Mouse (Mus musculus) granulocyte monocyte progenitor cell, adult 5-6 weeks (primary cell): ENCODE measurements at regions not wholly inside any gene's neighbourhood (a gene's known extent, or its start where the extent isn't known, plus 50 kb on each side); places are given as distances from the start of the nearest gene placed in this dataset.

Experiments used
- ATAC-seq: replicated peaks from 2 replicates; pipeline ENCODE4 v1.8.0; 2016; ENCODE audit warnings: mild to moderate bottlenecking, moderate TSS enrichment, inconsistent platforms; ENCODE audit not compliant: poor library complexity, severe bottlenecking

- ATAC-seq: no peak
Observed at GRCm38 (mm10) chr9:88065057-88065456, 261.9 kb upstream of the Nt5e start.

- no peak for ATAC-seq
Observed at GRCm38 (mm10) chr9:88065777-88066176, 261.2 kb upstream of the Nt5e start.

DNA sequence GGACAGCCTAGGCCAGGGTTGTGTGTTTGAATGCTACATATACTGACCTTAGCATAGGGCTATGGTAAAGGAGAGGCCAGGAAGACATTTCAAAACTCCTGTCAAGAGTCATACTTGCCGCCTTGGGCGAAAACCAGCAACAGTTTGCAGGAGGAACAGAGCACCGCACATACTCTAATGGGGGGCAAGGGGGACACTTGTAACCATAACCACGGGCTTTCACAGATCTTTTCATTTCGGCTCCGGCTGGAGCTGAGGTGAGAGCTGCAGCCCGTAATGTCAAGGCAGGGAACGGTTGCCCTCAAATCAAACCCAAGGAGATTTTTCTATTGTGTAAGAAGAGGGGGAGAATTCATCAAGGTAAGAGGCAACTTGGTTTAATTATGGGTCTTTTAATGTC, 258.7 kb upstream of the Nt5e start:
- no peak for ATAC-seq

GRCm38 (mm10) chr9:88068881-88069304, 258.1 kb upstream of the Nt5e start:
- no peak for ATAC-seq

- ATAC-seq: no peak
Observed at GRCm38 (mm10) chr9:88069834-88070233, 257.2 kb upstream of the Nt5e start.

DNA sequence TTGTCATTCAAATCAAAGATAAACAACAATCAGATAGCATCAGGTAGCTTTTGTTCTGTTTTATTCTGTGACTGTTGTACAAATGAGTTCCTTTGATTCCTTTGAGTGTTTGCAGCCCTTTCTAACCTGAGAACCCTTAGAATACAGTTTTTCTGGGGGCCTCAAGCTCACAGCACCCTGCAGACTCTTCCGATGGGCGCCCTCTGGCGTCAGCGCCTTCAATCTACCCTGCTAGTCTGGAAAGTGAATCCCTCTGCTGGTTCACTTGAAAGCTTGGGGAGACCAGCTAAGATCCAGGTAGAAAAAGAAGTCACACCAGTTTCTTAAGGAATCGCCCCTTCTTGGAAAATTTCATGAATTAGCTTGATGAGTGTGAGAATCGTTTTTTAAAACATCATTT, 253.8 kb upstream of the Nt5e start:
- ATAC-seq: no peak; the same call in 1 of the 2 replicates

GRCm38 (mm10) chr9:88073579-88073978, 253.4 kb upstream of the Nt5e start:
- no peak for ATAC-seq

- ATAC-seq: no peak
Observed at GRCm38 (mm10) chr9:88082931-88083479, 244.0 kb upstream of the Nt5e start.

GRCm38 (mm10) chr9:88085181-88085816, 241.7 kb upstream of the Nt5e start:
- no peak for ATAC-seq

- no peak for ATAC-seq
Observed at GRCm38 (mm10) chr9:88085866-88086265, 241.1 kb upstream of the Nt5e start.

DNA sequence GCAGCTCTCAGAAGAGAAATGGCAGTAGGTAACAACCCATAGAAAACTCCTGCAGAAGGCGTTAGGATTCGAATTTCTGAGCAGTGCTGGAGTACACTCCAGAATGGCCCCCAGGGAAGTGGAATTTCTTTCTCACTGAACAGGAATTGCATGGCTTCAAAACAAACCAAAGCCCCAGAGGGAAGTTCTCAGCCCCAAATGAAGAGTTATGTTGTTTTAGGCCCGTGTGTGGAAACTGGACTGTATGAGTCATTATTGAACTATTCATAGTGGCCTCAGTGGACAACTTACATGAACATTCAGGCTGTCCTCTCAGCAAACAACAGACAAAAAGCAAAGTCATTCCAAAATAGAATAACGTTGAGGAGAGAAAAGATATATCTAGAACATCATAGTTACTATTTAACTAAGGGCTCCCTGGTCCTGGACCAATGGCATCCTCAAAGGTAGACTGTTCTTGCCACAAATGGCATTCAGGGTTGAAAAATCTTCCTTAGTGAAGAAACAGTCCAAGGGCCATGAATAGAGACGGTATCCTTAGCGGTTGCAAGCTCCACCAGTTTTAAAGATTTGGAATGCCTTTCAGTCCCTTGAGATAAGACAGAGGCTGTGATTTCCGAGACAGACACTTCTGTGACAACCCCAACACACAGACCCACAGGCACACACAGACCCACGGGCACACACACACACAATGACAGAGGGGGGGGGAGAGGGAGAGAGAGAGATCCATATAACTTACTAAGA, 235.0 kb upstream of the Nt5e start:
- no peak for ATAC-seq

- ATAC-seq: no peak
Observed at GRCm38 (mm10) chr9:88092561-88092960, 234.4 kb upstream of the Nt5e start.

DNA sequence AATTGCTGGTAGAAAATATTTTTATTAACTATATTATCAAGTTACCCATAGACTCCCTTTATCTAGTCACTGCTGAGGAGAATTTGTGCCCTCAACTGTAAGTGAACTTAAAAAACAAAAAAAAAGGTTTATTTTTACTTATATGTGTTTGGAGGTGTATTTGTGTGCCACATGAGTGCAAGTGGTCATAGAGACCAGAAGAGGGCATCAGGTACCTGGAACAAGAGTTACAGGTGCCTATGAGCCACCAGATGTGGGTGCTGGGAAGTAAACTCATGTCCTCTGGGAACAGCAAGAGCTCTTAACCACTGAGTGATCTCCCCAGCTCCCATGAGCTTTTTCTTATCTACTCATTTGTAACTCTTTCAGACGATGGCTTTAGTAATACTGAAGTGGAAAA, 213.9 kb upstream of the Nt5e start:
- ATAC-seq: no peak

DNA sequence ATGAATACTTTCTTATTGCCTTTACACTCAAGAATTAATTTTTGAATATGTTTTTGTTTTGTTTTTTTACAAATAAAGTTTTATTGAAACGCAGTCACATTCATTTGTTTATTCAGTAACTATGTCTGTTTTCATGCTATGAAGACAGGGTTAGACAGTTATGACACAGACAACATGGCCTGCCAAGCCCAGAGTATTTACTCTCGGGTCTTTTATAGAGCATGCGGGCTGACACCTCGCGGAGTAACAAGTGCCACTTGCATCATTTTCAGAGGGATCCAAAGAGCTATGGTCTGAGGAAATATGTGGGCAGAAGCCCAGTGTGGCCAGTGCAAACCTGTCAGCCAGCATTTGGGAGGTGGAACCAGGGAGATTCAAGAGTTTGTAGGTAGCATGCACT, 206.5 kb upstream of the Nt5e start:
- ATAC-seq: no peak

DNA sequence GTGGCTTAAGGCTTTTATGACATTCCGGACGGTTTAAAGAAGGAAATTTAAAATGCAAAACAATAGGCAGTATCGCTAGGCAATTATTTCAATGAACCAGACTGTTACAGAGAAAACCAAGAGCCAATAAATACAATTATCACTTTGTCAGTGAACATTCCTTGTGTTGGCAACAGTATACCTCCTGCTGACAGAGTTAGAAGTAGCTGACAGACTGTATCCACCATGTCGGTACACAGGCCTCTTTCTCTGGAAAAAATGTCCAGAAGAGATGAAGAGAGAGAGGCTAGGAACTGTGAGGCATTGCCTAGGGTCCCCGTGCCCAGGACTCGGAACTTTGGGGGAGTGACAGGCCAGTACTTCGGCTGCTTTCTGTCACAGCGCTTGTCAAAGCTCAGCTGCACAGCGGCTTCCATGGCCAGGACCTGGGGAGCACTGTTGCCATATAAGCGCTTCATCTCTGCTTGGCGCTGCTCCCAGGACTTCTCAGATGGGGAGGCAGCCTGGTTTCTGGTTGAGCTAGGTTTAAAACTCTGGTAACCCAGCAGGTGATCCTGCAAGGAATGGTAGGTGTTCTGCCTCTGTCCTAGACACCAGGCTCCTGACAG, 205.9 kb upstream of the Nt5e start:
- ATAC-seq: no peak

DNA sequence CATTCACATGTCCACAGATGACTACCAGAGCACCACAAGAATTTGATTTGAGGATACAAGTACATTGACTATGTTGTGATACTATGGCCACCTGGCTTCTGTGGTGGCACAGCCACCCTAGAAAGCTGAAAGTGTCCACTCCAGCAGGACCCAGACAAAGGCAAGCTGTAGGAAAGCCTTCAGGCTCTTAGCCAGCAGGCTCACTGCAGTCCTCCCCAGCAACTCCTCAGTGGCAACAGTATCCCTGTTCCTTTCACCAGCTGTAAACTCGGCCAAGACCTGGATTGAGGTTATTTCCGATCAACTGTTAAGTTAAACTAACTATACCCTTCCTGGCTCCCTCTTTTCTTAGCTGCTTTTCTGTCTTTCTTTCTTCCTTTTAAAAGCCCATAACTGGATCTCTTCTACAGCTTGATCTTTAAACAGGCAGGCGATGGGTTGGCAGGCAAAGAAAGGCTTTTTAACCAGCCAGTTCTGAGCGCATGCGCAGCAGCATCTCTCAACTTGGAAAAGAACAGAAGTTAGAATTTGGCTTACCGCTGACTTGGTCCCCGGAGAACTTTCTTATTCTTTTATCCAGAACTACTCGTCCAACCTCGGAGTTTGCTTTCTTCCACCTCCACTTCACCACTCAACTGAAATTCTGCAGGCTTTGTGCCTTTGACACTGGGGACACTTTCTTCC, 202.5 kb upstream of the Nt5e start:
- ATAC-seq: no peak

DNA sequence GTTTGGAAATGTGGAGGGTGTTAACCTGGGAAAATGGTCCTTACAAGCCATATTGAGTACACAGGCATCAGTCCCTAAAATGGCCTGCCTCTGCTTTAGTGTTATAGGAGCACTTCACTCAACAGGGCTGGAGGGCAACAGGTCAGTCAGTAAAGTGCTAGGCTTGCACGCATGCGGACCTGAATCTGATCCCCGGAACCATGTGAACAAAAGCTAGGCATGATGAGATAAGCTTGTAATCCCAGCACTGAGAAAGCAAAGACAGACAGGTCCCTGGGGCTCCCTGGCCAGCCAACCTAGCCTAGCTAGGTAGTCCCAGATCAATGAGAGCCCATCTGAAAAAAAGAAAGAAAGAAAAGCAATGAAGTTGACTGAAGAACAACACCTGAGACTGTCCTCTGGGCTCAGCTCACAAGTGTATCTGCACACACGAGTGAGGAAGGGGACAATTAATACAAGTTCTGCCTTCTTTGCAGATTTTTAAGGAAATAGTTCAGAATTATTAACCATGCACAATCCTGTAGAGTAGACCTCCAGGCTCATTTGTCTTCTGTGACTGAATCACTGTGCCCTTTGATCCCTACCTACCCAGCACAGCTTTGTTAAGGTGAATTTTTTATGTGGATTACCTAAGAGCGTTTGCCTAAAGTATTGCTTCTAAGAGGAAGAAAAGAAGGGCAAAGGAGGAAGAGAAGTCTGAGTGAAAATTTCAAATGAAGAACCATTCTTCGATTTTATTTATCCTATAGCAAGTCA, 163.8 kb upstream of the Nt5e start:
- no peak for ATAC-seq

DNA sequence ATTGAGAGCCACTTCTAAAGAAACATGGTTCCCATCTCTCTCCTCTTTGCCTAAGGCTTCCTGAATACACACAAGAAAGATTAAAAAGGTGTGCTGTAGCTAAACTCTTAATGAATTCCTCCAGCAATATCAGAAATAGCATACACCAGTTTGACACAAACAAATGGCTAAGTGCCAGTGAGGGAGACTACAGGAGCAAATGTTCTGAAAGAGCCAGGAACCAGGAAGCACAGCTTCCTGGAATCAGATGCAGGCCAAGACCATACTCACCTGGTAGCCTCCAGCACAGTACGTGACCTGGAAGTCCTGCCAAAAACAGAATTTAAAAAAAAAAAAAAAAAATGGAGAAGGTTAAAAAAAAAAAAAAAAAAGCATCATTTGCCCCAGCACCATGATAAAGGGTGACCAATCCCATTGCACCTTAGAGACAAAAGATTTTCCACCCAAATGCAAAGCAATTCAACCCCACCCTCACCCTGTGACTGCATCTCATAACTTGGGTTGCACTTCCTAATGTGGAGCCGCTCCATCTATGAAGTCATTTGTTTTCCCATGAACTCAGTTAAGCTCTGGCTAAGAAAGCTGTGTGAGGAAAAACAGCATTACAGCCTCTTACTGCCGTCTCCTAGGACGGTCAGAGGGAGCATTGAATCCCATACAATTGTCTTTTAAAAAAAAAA, 149.3 kb upstream of the Nt5e start:
- ATAC-seq: no peak

GRCm38 (mm10) chr9:88181189-88181994, 145.6 kb upstream of the Nt5e start:
- ATAC-seq: no peak
